Mouse (Mus musculus) myocyte (in vitro differentiated cells): ENCODE measurements at regions not wholly inside any gene's neighbourhood (a gene's known extent, or its start where the extent isn't known, plus 50 kb on each side); places are given as distances from the start of the nearest gene placed in this dataset.

Source experiments
- MAX ChIP-seq: IDR thresholded peaks from one replicate; pipeline ENCODE4 v1.6.1; 2011; ENCODE audit warnings: low read depth, mild to moderate bottlenecking, control low read depth
- MYOD1 ChIP-seq, 3 experiments: IDR thresholded peaks; one replicate each; pipeline ENCODE4 v1.6.1; 2011; ENCODE audit warnings: control low read depth in 2 of 3, low read depth in 2 of 3, mild to moderate bottlenecking in 2 of 3, moderate library complexity in 1 of 3; ENCODE audit not compliant: insufficient read length in 2 of 3, control insufficient read depth in 1 of 3
- MYOG ChIP-seq, 3 experiments: IDR thresholded peaks; one replicate each; pipeline ENCODE4 v1.6.1; 2011; ENCODE audit warnings: control low read depth in 2 of 3, low read depth in 2 of 3, mild to moderate bottlenecking in 2 of 3; ENCODE audit not compliant: insufficient read length in 2 of 3, control insufficient read depth in 1 of 3, insufficient read depth in 1 of 3
- POLR2A ChIP-seq: IDR thresholded peaks from one replicate; pipeline ENCODE4 v1.6.1; 2011; ENCODE audit warnings: low read depth, mild to moderate bottlenecking, control low read depth, moderate library complexity; ENCODE audit not compliant: insufficient read length
- POLR2AphosphoS2 ChIP-seq: IDR thresholded peaks from one replicate; pipeline ENCODE4 v1.6.1; 2011; ENCODE audit warnings: low read depth, control low read depth; ENCODE audit not compliant: insufficient read length
- SRF ChIP-seq: IDR thresholded peaks from one replicate; pipeline ENCODE4 v1.6.1; 2011; ENCODE audit warnings: low read depth; ENCODE audit not compliant: control insufficient read depth, insufficient read length
- TCF12 ChIP-seq: IDR thresholded peaks from one replicate; pipeline ENCODE4 v1.6.1; 2011; ENCODE audit warnings: mild to moderate bottlenecking, control low read depth; ENCODE audit not compliant: poor library complexity, insufficient read depth, severe bottlenecking

DNA sequence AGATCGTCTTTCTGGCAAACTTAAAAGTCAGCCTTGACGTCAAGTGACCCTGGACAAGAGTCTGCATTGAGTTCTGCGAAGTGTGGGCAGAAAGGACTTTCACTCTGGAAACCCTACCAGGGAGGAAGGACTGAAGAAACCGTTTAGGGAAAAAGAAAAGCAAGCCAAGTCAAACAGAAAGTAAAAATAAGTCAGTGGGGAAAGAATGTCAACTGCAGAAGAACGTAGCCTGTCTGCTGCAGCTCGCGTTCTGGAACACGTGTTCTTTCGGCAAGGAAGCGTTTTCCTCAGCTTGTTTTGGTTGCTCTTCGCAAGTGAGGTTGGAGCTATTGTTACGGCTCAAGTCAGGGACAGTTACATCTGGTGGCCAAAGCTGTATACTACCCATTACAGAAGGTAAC lies 147.1 kb upstream of the Klf6 start:
- TF ChIP-seq MAX, result peak; percentile 60
- TF ChIP-seq MYOG (IDR thresholded peaks at IDR 0.05; ENCODE audit: control insufficient read depth in 1 of 3, insufficient read depth in 1 of 3, insufficient read length in 2 of 3, low read depth in 2 of 3), result no peak
- no peak for TF ChIP-seq MYOD1 (IDR thresholded peaks at IDR 0.05; ENCODE audit: control insufficient read depth in 1 of 3, insufficient read length in 2 of 3, low read depth in 2 of 3)
- peak; percentile 25 for TF ChIP-seq POLR2A
- no peak for TF ChIP-seq POLR2AphosphoS2
- TF ChIP-seq SRF, result no peak
- no peak for TF ChIP-seq TCF12
